Mouse (Mus musculus) kidney, adult 2 months (tissue): ENCODE measurements around the gene Kpna7. TPM values are rescaled to one million over a fixed set of nuclear protein-coding genes. Genes with fewer than 3 reads are reported as not detected.
"Not testable (repeated sequence)": the region's sequence is repeated elsewhere in the genome, so short reads cannot be mapped to it uniquely, and the experiment has no call there.

Experiments used
- DNase-seq: peaks from one replicate; pipeline ENCODE4 v3.0.0; 2021
- H3K27ac ChIP-seq: fragments of 200-500 bp; 2 replicates; pipeline ENCODE4 v1.5.1; 2012; ENCODE audit warnings: low read depth, low read length, control low read depth, inconsistent platforms; ENCODE audit not compliant: insufficient read depth
- H3K27me3 ChIP-seq: fragments of 200-500 bp; replicated peaks from 2 replicates; pipeline ENCODE4 v1.6.1; 2012; ENCODE audit warnings: mild to moderate bottlenecking, moderate library complexity, low read length, inconsistent platforms; ENCODE audit not compliant: control insufficient read depth, insufficient read depth
- H3K36me3 ChIP-seq: fragments of 200-500 bp; 2 replicates; pipeline ENCODE4 v1.6.1; 2012; ENCODE audit warnings: mild to moderate bottlenecking, moderate library complexity, low read length, inconsistent platforms; ENCODE audit not compliant: control insufficient read depth, insufficient read depth
- H3K4me1 ChIP-seq: fragments of 200-500 bp; 2 replicates; pipeline ENCODE4 v1.6.1; 2011; ENCODE audit warnings: low read length; ENCODE audit not compliant: control insufficient read depth, insufficient read depth
- H3K4me3 ChIP-seq: fragments of 200-500 bp; 2 replicates; pipeline ENCODE4 v1.5.1; 2011; ENCODE audit warnings: mild to moderate bottlenecking, low read depth, low read length, control low read depth; ENCODE audit not compliant: insufficient read depth
- CTCF ChIP-seq: fragments of 200-500 bp; conservative IDR thresholded peaks from 2 replicates; pipeline ENCODE4 v1.5.1; 2011; ENCODE audit warnings: low read depth, mild to moderate bottlenecking, control low read depth, low read length, moderate library complexity, mixed read lengths; ENCODE audit not compliant: insufficient read depth, insufficient read length
- POLR2A ChIP-seq: fragments of 200-500 bp; IDR thresholded peaks from one replicate; pipeline ENCODE4 v1.6.1; 2011; ENCODE audit warnings: low read depth, low read length, control low read depth
- WGBS: fragments of 180-500 bp; shearing (Covaris S2); methylation state at CpG from one replicate; pipeline ENCODE4 v1.1.7; 2018; 5-methylcytosine and 5-hydroxymethylcytosine counted together
- polyA plus RNA-seq: library from polyadenylated mRNA; depleted of rRNA; stranded (reverse); fragments of >200 nt; gene quantifications from 2 replicates; pipeline ENCODE4 v1.2.3, GENCODE M21; 2012

Kpna7 gene
- polyA plus RNA-seq, 1 experiment = not detected

GRCm38 (mm10) chr5:145104328-145104727, 20.5 kb upstream of the Kpna7 start:
- no peak for DNase-seq
- no peaks in the 10 kb centered on the region for H3K27me3 ChIP-seq
- 91% methylated on average over 9 of the region's 9 CpGs for WGBS
- no peak overlapping the region for H3K27ac ChIP-seq
- peaks cover 3% of the 10 kb centered on the region; the same call in 1 of the 2 replicates for H3K36me3 ChIP-seq
- H3K4me3 ChIP-seq = no peak overlapping the region
- TF ChIP-seq CTCF (no peak), POLR2A (no peak)
- H3K4me1 ChIP-seq = no peaks in the 10 kb centered on the region

GRCm38 (mm10) chr5:145102706-145103105, 18.9 kb upstream of the Kpna7 start:
- no peak for TF ChIP-seq POLR2A
- no peak for TF ChIP-seq CTCF
- H3K4me3 ChIP-seq = no peak overlapping the region
- peaks cover 3% of the 10 kb centered on the region for H3K36me3 ChIP-seq
- no peaks in the 10 kb centered on the region for H3K27me3 ChIP-seq
- no peaks in the 10 kb centered on the region for H3K4me1 ChIP-seq
- no peak overlapping the region for H3K27ac ChIP-seq
- DNase-seq = no peak
- 86% methylated on average over 4 of the region's 4 CpGs for WGBS

- H3K27me3 ChIP-seq, H3K4me3 ChIP-seq, H3K4me1 ChIP-seq, H3K27ac ChIP-seq, H3K36me3 ChIP-seq, DNase-seq: not testable (repeated sequence)
- WGBS = 97% methylated on average over 11 of the region's 11 CpGs
Observed at GRCm38 (mm10) chr5:145101451-145101850, 17.6 kb upstream of the Kpna7 start.

- no peak for DNase-seq
- 93% methylated on average over 9 of the region's 9 CpGs for WGBS
- H3K27ac ChIP-seq = no peak overlapping the region
- no peak overlapping the region for H3K4me3 ChIP-seq
- TF ChIP-seq POLR2A = no peak
- no peak for TF ChIP-seq CTCF
- H3K27me3 ChIP-seq = no peaks in the 10 kb centered on the region
- H3K4me1 ChIP-seq = no peaks in the 10 kb centered on the region
- H3K36me3 ChIP-seq = no peaks in the 10 kb centered on the region; the same call in none of the 2 replicates
Observed at GRCm38 (mm10) chr5:145100960-145101359, 17.1 kb upstream of the Kpna7 start.

- Histone ChIP-seq H3K4me1 (no peaks in the 10 kb centered on the region), H3K36me3 (peaks cover 3% of the 10 kb centered on the region), H3K27me3 (no peaks in the 10 kb centered on the region), H3K4me3 (no peak overlapping the region), H3K27ac (no peak overlapping the region)
- TF ChIP-seq CTCF (no peak), POLR2A (no peak)
- 91% methylated on average over 10 of the region's 10 CpGs for WGBS
- DNase-seq = no peak
Observed at GRCm38 (mm10) chr5:145098340-145098821, 14.6 kb upstream of the Kpna7 start.

GRCm38 (mm10) chr5:145096195-145096594, 12.4 kb upstream of the Kpna7 start:
- no peaks in the 10 kb centered on the region for H3K4me1 ChIP-seq
- H3K27ac ChIP-seq = no peak overlapping the region
- no peaks in the 10 kb centered on the region for H3K27me3 ChIP-seq
- DNase-seq = no peak
- peaks cover 3% of the 10 kb centered on the region for H3K36me3 ChIP-seq
- H3K4me3 ChIP-seq = no peak overlapping the region
- no peak for TF ChIP-seq CTCF
- no peak for TF ChIP-seq POLR2A
- 80% methylated on average over 4 of the region's 4 CpGs for WGBS

GRCm38 (mm10) chr5:145089878-145090277, 6.0 kb upstream of the Kpna7 start:
- no peak for DNase-seq
- no peaks in the 10 kb centered on the region for H3K36me3 ChIP-seq

GRCm38 (mm10) chr5:145088186-145088585, 4.4 kb upstream of the Kpna7 start:
- H3K36me3 ChIP-seq = no peaks in the 10 kb centered on the region
- 97% methylated on average over 2 of the region's 2 CpGs for WGBS
- no peak for DNase-seq
- H3K27me3 ChIP-seq = no peaks in the 10 kb centered on the region
- TF ChIP-seq POLR2A = no peak
- TF ChIP-seq CTCF = no peak
- no peak overlapping the region for H3K4me3 ChIP-seq
- H3K27ac ChIP-seq = no peak overlapping the region
- peaks cover 6% of the 10 kb centered on the region; the same call in 1 of the 2 replicates for H3K4me1 ChIP-seq

More at GRCm38 (mm10) chr5:145089878-145090277, 6.0 kb upstream of the Kpna7 start:
- Histone ChIP-seq H3K27me3 (no peaks in the 10 kb centered on the region), H3K4me3 (no peak overlapping the region), H3K4me1 (0 out of 2 replicates have a peak, but pooled peaks cover 2% of the 10 kb centered on the region), H3K27ac (no peak overlapping the region)
- WGBS = 87% methylated on average over 3 of the region's 3 CpGs
- no peak for TF ChIP-seq CTCF
- no peak for TF ChIP-seq POLR2A
